Comparison of ENCODE assay signal across 16 mouse cellular contexts in genomic region chr10:70993497-70994134, GRCm38 (mm10).
DNase-seq lines count a peak whose midpoint lies in the region; ATAC-seq lines count a peak whose summit lies in the region.
"Had no signal": no experiment of that assay in that cellular context is flagged by ENCODE, and none has a peak within 500 bp of the region (broad histone marks: within the 10 kb centered on the region; RNA-seq: fewer than 3 reads in every experiment).

No protein-coding gene starts in this region.

- peak; percentile 55; the same call in 1 of the 2 replicates for ATAC-seq in forebrain, embryonic 12.5 days (ENCODE audit: low FRiP score)
- no peak for ATAC-seq in forebrain, embryonic 11.5 days (replicated peaks; ENCODE audit: low FRiP score)
- ATAC-seq in inflammation-experienced regulatory T-cells, adult 6 months = no peak
- ATAC-seq in liver, embryonic 12.5 days = no peak

- H3K27ac ChIP-seq in forebrain, embryonic 12.5 days = no peak overlapping the region
- no peak overlapping the region for H3K27ac ChIP-seq in forebrain, embryonic 11.5 days (ENCODE audit: low read depth, low read length)
- H3K27ac ChIP-seq in liver, embryonic 12.5 days = no peak overlapping the region
- H3K27ac ChIP-seq: kidney, postnatal 0 days; neural tube, embryonic 12.5 days had no signal

- WGBS in forebrain, embryonic 12.5 days = 74% methylated on average over 6 of the region's 6 CpGs
- 86% methylated on average over 6 of the region's 6 CpGs for WGBS in forebrain, embryonic 11.5 days
- 69% methylated on average over 6 of the region's 6 CpGs for WGBS in liver, embryonic 12.5 days (ENCODE audit: insufficient replicate concordance)

- no peak overlapping the region for H3K4me2 ChIP-seq in forebrain, embryonic 12.5 days
- no peak overlapping the region for H3K4me2 ChIP-seq in forebrain, embryonic 11.5 days (ENCODE audit: low read depth, low read length, severe bottlenecking)
- no peak overlapping the region for H3K4me2 ChIP-seq in liver, embryonic 12.5 days
- H3K4me2 ChIP-seq: liver, embryonic 11.5 days; neural tube, embryonic 12.5 days had no signal

- no peaks in the 10 kb centered on the region for H3K4me1 ChIP-seq in forebrain, embryonic 12.5 days
- no peaks in the 10 kb centered on the region for H3K4me1 ChIP-seq in forebrain, embryonic 11.5 days (replicated peaks; ENCODE audit: control insufficient read depth, insufficient read depth, low read length)
- no peaks in the 10 kb centered on the region for H3K4me1 ChIP-seq in liver, embryonic 12.5 days
- H3K4me1 ChIP-seq: neural tube, embryonic 12.5 days had no signal

- H3K9ac ChIP-seq in forebrain, embryonic 12.5 days = no peak overlapping the region
- H3K9ac ChIP-seq in forebrain, embryonic 11.5 days (ENCODE audit: low read length) = no peak overlapping the region
- H3K9ac ChIP-seq in liver, embryonic 12.5 days = no peak overlapping the region
- H3K9ac ChIP-seq: neural tube, embryonic 12.5 days had no signal

- no peaks in the 10 kb centered on the region for H3K9me3 ChIP-seq in forebrain, embryonic 12.5 days
- H3K9me3 ChIP-seq in forebrain, embryonic 11.5 days (ENCODE audit: control insufficient read depth, low read length) = no peaks in the 10 kb centered on the region
- H3K9me3 ChIP-seq in liver, embryonic 12.5 days (replicated peaks) = no peaks in the 10 kb centered on the region
- H3K9me3 ChIP-seq: neural tube, embryonic 12.5 days had no signal

- no peaks in the 10 kb centered on the region for H3K36me3 ChIP-seq in forebrain, embryonic 12.5 days (replicated peaks)
- no peaks in the 10 kb centered on the region for H3K36me3 ChIP-seq in forebrain, embryonic 11.5 days (ENCODE audit: control insufficient read depth, insufficient read depth, low read length)
- no peaks in the 10 kb centered on the region for H3K36me3 ChIP-seq in liver, embryonic 12.5 days
- H3K36me3 ChIP-seq: G1E; neural tube, embryonic 12.5 days had no signal

- no peaks in the 10 kb centered on the region for H3K27me3 ChIP-seq in forebrain, embryonic 12.5 days
- no peaks in the 10 kb centered on the region for H3K27me3 ChIP-seq in forebrain, embryonic 11.5 days (ENCODE audit: control insufficient read depth, insufficient read depth, low read length)
- H3K27me3 ChIP-seq in liver, embryonic 12.5 days (replicated peaks) = no peaks in the 10 kb centered on the region
- H3K27me3 ChIP-seq: neural tube, embryonic 12.5 days had no signal

- intact Hi-C loops in left cerebral cortex, postnatal 25 days (cut with DNase I) = no loop called here

- H3K4me3 ChIP-seq in forebrain, embryonic 12.5 days (replicated peaks) = no peak overlapping the region
- H3K4me3 ChIP-seq in forebrain, embryonic 11.5 days (ENCODE audit: low read depth, low read length) = no peak overlapping the region
- no peak overlapping the region for H3K4me3 ChIP-seq in liver, embryonic 12.5 days
- H3K4me3 ChIP-seq: neural tube, embryonic 12.5 days had no signal

- no peak for DNase-seq in forebrain, embryonic 11.5 days (ENCODE audit: low spot score)
- DNase-seq in right cerebral cortex, postnatal 10 days (ENCODE audit: low spot score in 2 of 2) = peak; percentile 67 to 86
- DNase-seq in right cerebral cortex, postnatal 4 days = no peak
- peak; percentile 31 to 71 for DNase-seq in left cerebral cortex, postnatal 25 days (ENCODE audit: low spot score in 2 of 2)
- no peak for DNase-seq in kidney, postnatal 4 days
- DNase-seq: cerebellum, adult 9-11 months; heart, postnatal 4 days; lung, postnatal 36 days; thymus, postnatal 25 days had no signal

Comparison
In these comparisons a context has a peak if more than half of its experiments do, and no peak if none do; other contexts are left out.
1. DNase-seq: peak in right cerebral cortex, postnatal 10 days (2 of 2) and left cerebral cortex, postnatal 25 days (2 of 2); none in forebrain, embryonic 11.5 days (single experiment), right cerebral cortex, postnatal 4 days (single experiment) and kidney, postnatal 4 days (0 of 2).